In genomic region chr14:8610108-8610507, GRCm38 (mm10) we compare ENCODE assay signal across 27 mouse cellular contexts. TPM values are rescaled to one million over a fixed set of nuclear protein-coding genes. Genes with fewer than 3 reads are reported as not detected.
"Had no signal": no experiment of that assay in that cellular context is flagged by ENCODE, and none has a peak within 500 bp of the region (broad histone marks: within the 10 kb centered on the region; RNA-seq: fewer than 3 reads in every experiment).

No protein-coding gene starts in this region.

- H3K4me1 ChIP-seq: limb, embryonic 10.5 days; limb, embryonic 13.5 days; liver, embryonic 12.5 days; lung, embryonic 15.5 days; midbrain, embryonic 12.5 days had no signal

- H3K27me3 ChIP-seq: kidney, embryonic 15.5 days; limb, embryonic 13.5 days; liver, embryonic 12.5 days; liver, embryonic 15.5 days; lung, embryonic 15.5 days; midbrain, embryonic 12.5 days; midbrain, embryonic 15.5 days; neural tube, embryonic 13.5 days had no signal

- DNase-seq: kidney, adult 8-10 months; kidney, postnatal 14 days; kidney, postnatal 4 days; liver; lung, adult 18-20 months; lung, postnatal 14 days; lung, postnatal 4 days; retina, postnatal 1 day; right cerebral cortex, postnatal 25 days; spleen, adult 18-20 months; thymus, adult 18-20 months; thymus, postnatal 4 days had no signal

- H3K36me3 ChIP-seq: kidney, embryonic 15.5 days; limb, embryonic 10.5 days; limb, embryonic 13.5 days; liver, embryonic 12.5 days; liver, embryonic 15.5 days; lung, embryonic 15.5 days; midbrain, embryonic 12.5 days; midbrain, embryonic 15.5 days; neural tube, embryonic 13.5 days had no signal

- H3K27ac ChIP-seq: kidney, embryonic 15.5 days; limb, embryonic 10.5 days; limb, embryonic 13.5 days; liver, embryonic 12.5 days; liver, embryonic 15.5 days; lung, embryonic 15.5 days; midbrain, embryonic 12.5 days; midbrain, embryonic 15.5 days; neural tube, embryonic 13.5 days had no signal

- H3K9me3 ChIP-seq: kidney, embryonic 15.5 days; limb, embryonic 10.5 days; limb, embryonic 13.5 days; liver, embryonic 12.5 days; liver, embryonic 15.5 days; lung, embryonic 15.5 days; midbrain, embryonic 12.5 days; midbrain, embryonic 15.5 days; neural tube, embryonic 13.5 days had no signal

- ATAC-seq: intestine, postnatal 0 days; liver, embryonic 12.5 days; midbrain, embryonic 15.5 days had no signal

- H3K4me2 ChIP-seq: kidney, embryonic 15.5 days; limb, embryonic 13.5 days; liver, embryonic 12.5 days; liver, embryonic 15.5 days; lung, embryonic 15.5 days; midbrain, embryonic 12.5 days; midbrain, embryonic 15.5 days; neural tube, embryonic 13.5 days had no signal

- H3K4me3 ChIP-seq: kidney, embryonic 15.5 days; limb, embryonic 10.5 days; limb, embryonic 13.5 days; liver, embryonic 12.5 days; liver, embryonic 15.5 days; lung, embryonic 15.5 days; midbrain, embryonic 12.5 days; midbrain, embryonic 15.5 days; myocyte; neural tube, embryonic 13.5 days had no signal

- H3K9ac ChIP-seq: kidney, embryonic 15.5 days; limb, embryonic 13.5 days; liver, embryonic 12.5 days; liver, embryonic 15.5 days; lung, embryonic 15.5 days; midbrain, embryonic 12.5 days; midbrain, embryonic 15.5 days; neural tube, embryonic 13.5 days had no signal

RNA-seq across cellular contexts. Expression of gene 4930452B06Rik, which starts 55.9 kb away (rescaled TPM):
- total RNA-seq: megakaryocyte progenitor cell, adult 5-6 weeks; megakaryocyte-erythroid progenitor cell, adult 5-6 weeks; monocyte, adult 5-6 weeks; neutrophil, adult 5-6 weeks had no signal
